ENCODE assay signal across 7 mouse cellular contexts in genomic region chr8:30915601-30916171, GRCm38 (mm10).
DNase-seq lines count a peak whose midpoint lies in the region; ATAC-seq lines count a peak whose summit lies in the region.

No protein-coding gene starts in this region.

- no peaks in the 10 kb centered on the region for H3K4me1 ChIP-seq in liver, embryonic 15.5 days (replicated peaks)

- no peak overlapping the region for H3K27ac ChIP-seq in liver, embryonic 15.5 days (replicated peaks)

- peak; percentile 46 for DNase-seq in testis, postnatal 10 days (ENCODE audit: low spot score)
- no peak for DNase-seq in testis, postnatal 14 days (ENCODE audit: low spot score)
- DNase-seq in frontal cortex, adult 2 months (ENCODE audit: extremely low spot score in 1 of 2, low spot score in 1 of 2) = peak; percentile 5 to 54
- DNase-seq in kidney, postnatal 14 days = peak; percentile 13
- DNase-seq in right cerebral cortex, adult 18-20 months = peak; percentile 44
- no peak for DNase-seq in spleen, adult 12 weeks (ENCODE audit: low spot score)

- H3K9ac ChIP-seq in liver, embryonic 15.5 days = no peak overlapping the region

- no peak overlapping the region for H3K4me3 ChIP-seq in liver, embryonic 15.5 days (replicated peaks)

- peak overlapping the region; percentile 41 for H3K4me2 ChIP-seq in liver, embryonic 15.5 days

- no peak for ATAC-seq in liver, embryonic 15.5 days (ENCODE audit: insufficient read depth)

- WGBS in liver, embryonic 15.5 days (ENCODE audit: insufficient replicate concordance) = 11% methylated on average over 13 of the region's 13 CpGs

- no peaks in the 10 kb centered on the region for H3K36me3 ChIP-seq in liver, embryonic 15.5 days (replicated peaks)

- H3K27me3 ChIP-seq in liver, embryonic 15.5 days = no peaks in the 10 kb centered on the region

- no peaks in the 10 kb centered on the region for H3K9me3 ChIP-seq in liver, embryonic 15.5 days (replicated peaks)

Comparison
In these comparisons a context has a peak if more than half of its experiments do, and no peak if none do; other contexts are left out.
1. DNase-seq: peak in testis, postnatal 10 days (single experiment), frontal cortex, adult 2 months (2 of 2), kidney, postnatal 14 days (single experiment) and right cerebral cortex, adult 18-20 months (single experiment); none in testis, postnatal 14 days (single experiment) and spleen, adult 12 weeks (single experiment).